Mouse (Mus musculus) gastrocnemius, adult 18-20 months (tissue): Measurements from ENCODE around the gene Grik5. TPM values are rescaled to one million over a fixed set of nuclear protein-coding genes. Genes with fewer than 3 reads are reported as not detected.

Source experiments
- DNase-seq: peaks from one replicate; pipeline ENCODE4 v3.0.0; 2021; ENCODE audit warnings: low spot score
- total RNA-seq, 2 experiments: library from RNA; stranded (reverse); gene quantifications; 2 replicates each; pipeline ENCODE4 v1.2.3; 2021

Grik5 gene
- total RNA-seq, 2 experiments from 2014 or later: 1.7 to 2.7 TPM

DNA sequence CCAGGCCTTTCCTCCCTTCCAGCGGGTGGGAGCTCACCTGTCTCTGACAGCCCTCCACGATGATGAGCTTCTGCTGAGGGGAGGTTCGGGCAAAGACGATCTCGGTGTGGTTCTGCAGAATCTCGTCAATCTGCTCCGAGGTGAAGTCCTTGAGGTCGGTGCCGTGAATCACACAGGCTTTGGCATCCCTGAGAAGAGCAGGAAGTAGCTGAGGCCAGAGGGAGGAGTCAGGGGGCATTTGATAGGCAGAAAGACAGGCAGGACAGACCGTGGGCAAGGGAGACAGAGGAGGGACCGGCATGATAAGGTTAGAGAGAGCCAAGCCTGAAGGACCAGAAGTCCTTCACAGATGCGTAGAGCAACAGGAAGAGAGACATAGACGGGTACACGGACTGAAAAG, 84.2 kb downstream of the Grik5 start:
- DNase-seq: no peak

DNA sequence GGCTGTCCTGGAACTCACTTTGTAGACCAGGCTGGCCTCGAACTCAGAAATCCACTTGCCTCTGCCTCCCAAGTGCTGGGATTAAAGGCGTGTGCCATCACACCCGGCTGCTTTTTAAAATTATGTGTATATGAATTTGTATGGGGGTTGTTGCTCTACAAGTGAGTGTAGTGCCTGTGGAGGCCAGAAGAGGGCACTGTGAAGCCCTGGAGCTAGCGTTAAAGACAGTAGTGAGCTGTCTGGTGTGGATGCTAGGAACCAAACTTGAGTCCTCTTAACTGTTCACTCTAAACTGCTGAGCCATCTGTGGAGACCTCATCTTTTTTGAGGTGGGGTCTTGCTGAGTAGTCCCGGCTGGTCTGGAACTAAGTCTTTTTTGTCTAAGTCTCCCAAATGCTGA, 86.3 kb downstream of the Grik5 start:
- no peak for DNase-seq

DNA sequence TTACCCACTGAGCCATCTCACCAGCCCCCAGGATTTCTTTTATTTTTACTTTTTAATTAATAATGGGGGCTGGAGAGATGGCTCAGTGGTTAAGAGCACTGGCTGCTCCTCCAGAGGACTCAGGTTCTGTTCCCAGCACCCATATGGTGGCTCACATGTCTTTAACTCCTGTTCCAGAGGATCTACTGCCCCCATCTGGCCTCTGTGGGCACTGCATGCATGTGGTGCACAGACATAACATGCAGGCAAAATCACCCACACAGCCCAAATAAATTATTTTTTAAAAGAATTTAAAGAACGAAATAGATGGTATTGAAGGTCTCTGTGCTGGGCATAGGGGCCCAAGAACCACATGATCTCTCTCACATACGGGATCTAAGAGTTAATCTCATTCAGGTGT, 87.8 kb downstream of the Grik5 start:
- no peak for DNase-seq

DNA sequence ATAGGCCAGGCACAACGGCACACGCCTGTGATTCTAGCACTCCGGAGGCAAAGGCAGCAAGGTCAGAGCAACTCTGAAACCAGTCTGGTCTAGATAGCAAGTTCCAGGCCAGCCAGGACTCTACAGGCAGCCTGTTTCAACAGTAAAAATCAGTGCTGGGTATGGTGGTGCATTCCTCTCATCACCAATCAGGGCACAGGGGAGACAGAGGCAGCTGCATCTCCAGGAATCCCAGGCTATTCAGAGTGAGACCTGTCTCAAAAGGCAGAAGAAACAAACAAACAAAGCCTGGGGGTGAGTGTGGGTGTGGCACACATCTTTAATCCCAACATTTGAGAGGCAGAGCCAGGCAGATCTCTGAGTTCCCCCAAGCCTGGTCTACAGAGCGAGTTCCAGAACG, 88.8 kb downstream of the Grik5 start:
- DNase-seq: no peak

DNA sequence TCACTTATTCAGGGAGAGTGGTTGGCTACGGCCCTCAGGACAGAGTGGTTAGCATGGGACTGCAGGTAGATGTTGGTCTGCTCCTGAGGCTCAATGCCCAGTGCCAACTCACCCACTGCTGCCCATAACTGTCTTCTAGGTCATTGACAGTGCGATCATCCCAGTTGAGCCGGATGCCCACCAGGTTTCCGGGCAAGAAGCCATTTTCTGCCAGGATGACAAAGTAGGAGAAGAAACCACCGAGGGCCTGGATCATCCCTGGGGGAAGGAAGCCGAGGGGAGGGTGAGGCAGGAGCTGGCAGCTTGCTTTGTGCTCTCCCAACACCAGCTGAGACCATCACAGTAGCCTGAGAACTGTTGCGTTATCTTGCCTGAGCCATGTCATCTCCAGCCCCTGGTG, 91.7 kb downstream of the Grik5 start:
- no peak for DNase-seq

DNA sequence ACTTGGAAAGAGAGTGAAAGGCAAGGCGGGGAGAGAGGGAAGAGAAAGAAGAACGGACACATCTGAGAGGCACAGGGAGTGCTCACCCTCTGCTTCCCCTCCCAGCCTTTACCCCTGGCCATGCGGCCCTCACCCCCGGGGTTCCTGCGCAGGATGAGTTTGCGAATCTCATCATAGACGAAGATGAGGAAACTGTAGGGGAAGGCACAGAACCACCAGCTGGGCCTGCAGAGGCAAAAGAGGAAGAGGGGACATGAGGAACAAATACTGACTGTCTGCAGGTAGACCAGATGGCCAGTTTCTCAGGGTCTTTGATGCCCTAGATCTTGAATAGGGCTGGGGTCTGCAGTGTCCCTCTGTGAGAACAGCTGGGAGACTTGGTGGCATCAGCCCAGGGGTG, 93.4 kb downstream of the Grik5 start:
- no peak for DNase-seq

DNA sequence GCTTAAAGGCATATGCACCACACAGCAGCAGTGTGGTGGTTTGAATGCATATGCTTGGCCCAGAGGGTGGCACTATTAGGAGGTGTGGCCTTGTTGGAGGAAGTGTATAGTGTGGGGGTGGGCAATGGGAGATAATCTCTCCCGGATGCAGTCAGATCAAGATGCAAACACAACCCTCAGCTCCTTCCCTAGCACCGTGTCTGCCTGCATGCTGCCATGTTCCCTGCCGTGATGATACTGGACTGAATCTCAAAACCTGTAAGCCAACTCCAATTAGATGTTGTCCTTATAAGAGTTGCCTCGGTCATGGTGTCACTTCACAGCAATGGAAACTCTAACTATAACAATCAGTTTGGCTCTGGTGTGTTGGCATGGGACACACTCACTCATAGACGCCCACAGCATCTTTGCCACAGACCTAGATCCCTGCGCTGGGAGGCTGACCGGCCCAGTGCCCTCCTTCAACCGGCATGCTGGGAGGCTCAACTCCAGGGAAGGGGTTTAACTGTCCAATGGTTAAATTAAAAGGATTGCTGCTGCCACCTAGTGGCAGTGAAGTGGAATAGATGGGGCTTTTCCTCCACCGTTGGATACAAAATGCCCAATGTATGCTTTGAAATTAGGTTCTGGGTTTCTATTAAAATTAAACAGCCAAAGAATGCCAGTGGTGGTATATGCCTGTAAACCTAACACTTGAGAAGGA, 97.1 kb downstream of the Grik5 start:
- DNase-seq: peak; percentile 21

DNA sequence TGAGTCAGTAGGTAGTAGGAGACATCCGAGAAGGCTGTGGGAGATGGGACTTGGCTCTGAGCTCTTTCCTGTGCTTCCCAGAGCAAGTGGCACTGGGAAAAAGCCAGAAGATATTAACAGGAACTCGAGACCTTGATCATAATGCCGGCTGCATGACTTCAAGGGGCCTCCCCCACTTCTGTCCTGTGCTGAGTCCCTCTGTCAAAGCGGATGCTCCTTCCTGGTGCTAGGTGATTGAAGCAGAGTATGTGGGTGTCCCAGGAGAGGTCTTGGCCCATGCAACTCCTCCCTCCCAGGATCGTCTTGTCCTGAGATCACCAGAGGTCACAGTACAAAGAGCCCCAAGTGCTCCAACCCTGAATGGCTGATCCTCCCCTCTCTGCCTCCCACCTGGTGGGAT, 98.2 kb downstream of the Grik5 start:
- DNase-seq: no peak

DNA sequence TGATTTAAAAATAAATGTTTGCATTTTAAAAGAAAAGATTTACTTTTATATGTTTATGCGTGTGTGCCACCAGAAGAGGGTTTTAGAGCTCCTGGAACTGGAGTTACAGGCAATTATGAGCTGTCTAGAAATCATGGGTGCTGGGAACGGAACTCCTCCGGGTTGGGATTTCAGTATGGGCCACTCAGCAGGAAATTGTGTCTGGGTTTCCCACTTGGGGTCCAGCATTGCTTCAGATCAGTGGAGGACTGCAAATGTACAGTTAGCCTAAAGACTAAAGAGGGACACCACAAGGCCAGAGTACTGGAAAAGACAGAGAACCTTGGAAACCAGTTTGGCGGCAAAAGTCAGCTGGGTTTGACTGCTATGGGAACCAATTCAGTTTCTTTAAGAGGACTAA, 98.9 kb downstream of the Grik5 start:
- DNase-seq: no peak

DNA sequence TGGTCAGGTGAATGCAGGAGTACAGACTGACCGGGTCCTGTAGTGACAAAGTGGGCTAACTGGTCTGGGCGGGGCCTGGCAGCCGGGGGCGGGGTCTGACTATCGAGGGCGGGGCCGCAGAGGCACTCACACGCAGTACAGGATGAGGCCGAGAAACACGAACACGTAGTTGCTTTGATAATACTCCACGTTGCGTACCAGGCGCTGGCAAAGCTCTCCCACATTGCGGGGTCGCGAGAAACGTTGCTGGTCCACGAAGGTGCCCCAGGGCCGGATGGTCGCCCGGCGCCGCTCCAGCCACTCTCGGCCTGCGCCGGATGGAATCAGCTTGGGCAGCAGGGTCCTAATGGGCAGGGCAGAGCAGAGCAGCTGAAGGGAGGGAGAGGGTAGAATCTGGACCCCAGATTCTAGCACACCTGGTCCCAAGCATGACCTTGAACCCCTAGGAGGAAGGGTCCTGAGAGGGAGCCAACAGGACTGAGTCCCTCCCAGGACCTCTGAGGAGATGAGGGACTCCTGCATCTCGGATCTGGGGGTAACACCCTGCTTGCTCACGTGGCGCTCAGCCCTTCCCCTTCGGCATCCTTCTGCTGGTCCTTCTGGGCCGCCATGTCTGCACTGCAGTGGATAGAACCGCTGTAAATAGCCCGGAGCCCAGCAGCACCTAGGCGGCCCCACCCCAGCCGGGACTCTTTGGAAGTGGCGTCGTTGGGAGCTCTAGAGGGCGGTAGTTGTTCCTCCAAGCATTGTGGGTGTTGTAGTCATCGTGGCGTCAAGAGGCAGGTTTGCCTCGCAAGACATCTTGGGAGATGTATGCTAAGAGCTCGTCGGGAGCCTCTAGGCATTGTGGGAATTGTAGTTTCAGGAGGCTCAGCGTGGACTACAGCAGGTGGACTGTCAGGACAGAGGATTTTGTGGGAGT, 99.9 kb downstream of the Grik5 start, which contains the start of gene Rabac1:
Rabac1 (minus strand) TSS at position 783 of the 922 bp plus-strand sequence.
- peak; percentile 95 for DNase-seq

DNA sequence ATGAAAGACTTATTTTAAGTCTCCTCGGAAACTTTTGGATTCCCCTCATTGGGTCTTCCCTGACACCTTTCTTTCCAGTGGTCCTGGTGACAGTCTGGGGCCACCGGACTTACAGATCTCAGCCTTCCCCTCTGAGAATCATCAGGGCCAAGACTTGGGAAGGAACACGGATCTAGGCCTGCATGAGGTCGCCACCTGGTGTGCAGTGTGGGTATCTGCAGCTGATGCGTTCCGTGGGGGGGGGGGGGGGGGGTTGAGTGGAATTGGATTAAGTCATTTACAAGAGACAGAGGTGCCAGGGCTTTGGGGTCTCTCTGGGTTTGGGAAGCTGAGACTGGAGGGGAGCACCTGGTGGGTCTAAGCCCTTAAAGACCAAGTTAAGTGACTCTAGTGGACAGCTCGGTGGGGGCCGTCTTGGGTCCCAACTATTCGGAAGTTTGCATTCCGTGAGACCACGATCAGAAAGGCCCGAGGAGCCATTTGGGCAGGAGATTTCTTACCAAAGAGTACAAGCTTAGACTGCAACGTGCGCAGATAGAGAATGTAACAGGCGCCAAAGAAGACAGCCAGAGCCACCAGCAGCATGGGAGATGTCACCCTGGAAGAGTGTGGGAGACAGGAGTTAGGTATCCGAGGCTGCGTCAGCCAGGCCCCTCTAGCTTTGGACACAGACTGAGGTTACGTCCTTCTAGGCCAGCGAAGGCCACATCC, 100.7 kb downstream of the Grik5 start:
- peak; percentile 20 for DNase-seq

DNA sequence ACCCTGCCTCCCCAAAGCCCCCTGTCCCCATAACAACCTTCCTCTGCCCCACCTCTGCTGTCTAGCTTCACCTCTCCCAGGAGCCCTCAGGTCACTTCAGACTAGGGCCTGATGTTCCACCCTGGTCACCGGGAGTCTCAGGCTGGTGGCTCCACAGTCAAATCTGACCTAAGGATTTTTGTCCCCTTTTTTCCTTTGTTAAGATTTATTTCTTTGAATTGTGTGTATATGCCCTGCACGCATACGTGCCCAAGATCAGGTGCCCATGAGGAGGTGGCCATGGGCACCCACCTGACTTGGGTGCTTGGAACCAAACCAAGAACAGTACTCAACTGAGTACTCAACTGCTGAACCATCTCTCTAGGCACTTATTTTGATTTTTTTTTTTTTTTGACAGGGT, 101.8 kb downstream of the Grik5 start:
- no peak for DNase-seq

DNA sequence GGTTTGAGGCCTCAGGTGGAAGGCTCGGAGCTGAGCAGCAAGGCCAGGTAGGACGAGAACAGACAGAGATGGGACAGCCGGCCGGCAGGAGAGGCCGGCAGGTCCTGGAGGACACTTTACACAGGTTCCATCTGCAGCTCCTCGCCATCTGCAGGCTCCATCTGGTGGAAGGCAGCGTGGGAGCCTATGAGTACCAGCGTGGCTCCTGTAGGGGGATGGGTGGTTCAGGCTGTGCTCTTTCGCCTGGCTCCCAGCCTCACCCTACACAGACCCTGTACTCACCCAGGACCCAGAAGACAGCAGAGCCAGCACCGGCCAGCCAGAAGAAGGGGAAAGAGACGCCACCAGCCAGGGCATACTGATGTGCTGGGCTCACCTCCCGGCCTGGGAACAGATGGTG, 102.3 kb downstream of the Grik5 start:
- no peak for DNase-seq

DNA sequence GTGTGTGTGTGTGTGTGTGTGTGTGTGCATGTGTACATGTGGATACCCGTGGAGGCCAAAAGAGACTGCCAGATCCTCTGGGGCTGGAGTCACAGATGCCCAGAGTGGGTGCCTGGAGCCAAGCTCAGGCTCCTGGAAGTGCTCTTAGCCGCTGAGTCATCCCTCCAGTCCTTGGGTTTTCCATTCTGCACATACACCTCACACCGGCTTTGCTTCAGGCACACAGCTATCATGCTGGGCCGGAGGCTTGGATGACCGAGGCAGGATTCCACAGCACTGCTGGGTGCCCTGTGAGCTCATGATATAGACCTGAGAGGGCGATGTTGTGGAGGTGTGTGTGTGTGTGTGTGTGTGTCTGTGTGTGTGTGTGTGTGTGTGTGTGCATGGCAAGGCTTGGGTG, 103.7 kb downstream of the Grik5 start:
- DNase-seq: no peak

DNA sequence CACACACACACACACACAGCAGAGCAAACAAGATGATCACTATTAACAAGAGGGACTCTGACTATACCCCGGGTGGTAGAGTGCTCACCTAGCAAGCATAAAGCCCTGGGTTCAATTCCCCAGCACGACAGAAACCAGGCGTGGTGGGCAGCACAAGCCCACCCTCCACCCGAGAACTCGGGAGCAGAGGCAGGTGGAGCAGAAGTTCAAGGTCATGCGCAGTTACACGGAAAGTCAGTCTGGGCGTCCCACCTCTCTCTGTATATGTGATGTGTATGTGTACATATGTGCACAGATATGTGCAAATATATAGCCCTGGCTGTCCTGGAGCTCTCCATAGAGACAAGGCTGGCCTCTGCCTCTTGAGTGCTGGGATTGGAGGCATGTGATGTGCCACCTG, 104.2 kb downstream of the Grik5 start:
- DNase-seq: no peak

DNA sequence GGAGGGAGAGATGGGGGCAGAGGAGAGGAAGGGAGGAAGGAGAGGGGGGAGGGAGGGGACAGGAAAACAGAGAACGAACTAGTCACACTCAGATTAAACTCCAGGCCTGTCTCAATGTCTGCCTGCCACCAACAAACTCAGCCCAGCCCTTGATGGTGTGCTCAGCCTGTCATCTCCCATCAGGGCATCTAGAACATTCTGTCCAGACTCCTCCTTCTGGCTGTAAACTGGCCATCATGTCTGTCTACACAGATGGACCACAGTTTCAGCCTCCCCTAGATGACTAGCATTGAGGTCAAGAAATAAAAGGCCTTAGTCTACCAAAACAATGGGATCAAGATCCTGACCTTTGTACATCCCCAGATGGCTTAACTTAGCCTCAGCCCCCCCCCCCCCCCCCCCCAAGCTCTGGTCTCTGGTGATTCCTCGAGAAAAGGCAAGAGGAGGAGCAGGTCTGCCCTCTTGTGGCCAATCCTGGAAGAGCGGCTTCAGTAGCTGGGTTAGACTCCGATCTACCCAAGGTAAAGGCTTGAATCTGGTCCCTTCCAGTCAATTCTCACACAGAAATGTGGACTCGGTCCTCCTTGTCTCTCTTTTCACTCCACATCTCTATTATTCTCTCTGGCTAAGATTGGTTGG, 107.1 kb downstream of the Grik5 start:
- DNase-seq: peak; percentile 79

DNA sequence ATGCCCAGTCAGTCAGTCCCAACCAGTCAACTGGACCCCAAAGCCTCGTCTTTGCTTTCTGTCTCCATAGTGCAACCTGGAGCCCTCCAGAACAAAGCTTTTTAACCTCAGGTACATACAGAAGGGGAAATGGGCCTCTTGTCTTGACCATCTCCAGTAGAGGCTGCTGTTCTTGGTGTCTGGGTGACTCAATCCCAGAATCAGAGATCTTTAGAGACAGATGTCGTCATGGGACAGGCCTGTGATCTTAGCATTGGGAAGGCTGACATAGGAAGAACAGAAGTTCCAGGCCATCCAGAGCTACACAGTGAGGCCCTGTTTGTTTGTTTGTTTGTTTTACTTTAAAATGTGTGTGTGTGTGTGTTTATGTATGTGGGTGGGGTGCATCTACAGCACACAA, 107.9 kb downstream of the Grik5 start:
- no peak for DNase-seq
